ENCODE assay signal across 8 mouse cellular contexts in genomic region chr2:10101180-10101579, GRCm38 (mm10). TPM values are rescaled to one million over a fixed set of nuclear protein-coding genes. Genes with fewer than 3 reads are reported as not detected.
A peak's percentile ranks its signal among the peaks of the same experiment; 100 is the strongest.
DNase-seq lines count a peak whose midpoint lies in the region; ATAC-seq and TF ChIP-seq lines count a peak whose summit lies in the region.
"Had no signal": no experiment of that assay in that cellular context is flagged by ENCODE, and none has a peak within 500 bp of the region (broad histone marks: within the 10 kb centered on the region; RNA-seq: fewer than 3 reads in every experiment).

No protein-coding gene starts in this region.

- no peak overlapping the region for H3K27ac ChIP-seq in spleen, adult 2 months (ENCODE audit: insufficient read depth, low read length)
- H3K27ac ChIP-seq in forebrain, postnatal 0 days (ENCODE audit: low read depth, low read length) = no peak overlapping the region
- H3K27ac ChIP-seq in liver, postnatal 0 days (ENCODE audit: low read depth) = peak overlapping the region; percentile 26; the same call in 1 of the 2 replicates
- H3K27ac ChIP-seq: neural tube, embryonic 12.5 days had no signal

- no peak overlapping the region for H3K4me3 ChIP-seq in spleen, adult 2 months (ENCODE audit: extremely low read depth, insufficient read depth, insufficient read length)
- no peak overlapping the region for H3K4me3 ChIP-seq in forebrain, postnatal 0 days (ENCODE audit: low read depth, low read length)
- H3K4me3 ChIP-seq in liver, postnatal 0 days (ENCODE audit: low read depth, low read length) = no peak overlapping the region
- H3K4me3 ChIP-seq: neural tube, embryonic 12.5 days had no signal

- TF ChIP-seq POLR2A in spleen, adult 2 months (IDR thresholded peaks at IDR 0.05; ENCODE audit: low read depth, low read length) = no peak

- 24% methylated on average over 6 of the region's 6 CpGs for WGBS in spleen, adult 2 months
- 38% methylated on average over 6 of the region's 6 CpGs for WGBS in forebrain, postnatal 0 days
- WGBS in liver, postnatal 0 days (ENCODE audit: insufficient replicate concordance) = 18% methylated on average over 6 of the region's 6 CpGs

- H3K9me3 ChIP-seq in forebrain, postnatal 0 days (ENCODE audit: low read length) = no peaks in the 10 kb centered on the region
- no peaks in the 10 kb centered on the region for H3K9me3 ChIP-seq in liver, postnatal 0 days (ENCODE audit: low read length)
- H3K9me3 ChIP-seq: neural tube, embryonic 12.5 days had no signal

- TF ChIP-seq EP300 in liver, postnatal 0 days (IDR thresholded peaks at IDR 0.05; ENCODE audit: low read depth) = no peak

- no peak overlapping the region for H3K4me2 ChIP-seq in forebrain, postnatal 0 days (ENCODE audit: low read depth)
- H3K4me2 ChIP-seq in liver, postnatal 0 days (ENCODE audit: low read depth, low read length) = no peak overlapping the region
- H3K4me2 ChIP-seq: neural tube, embryonic 12.5 days had no signal

- ATAC-seq in forebrain, postnatal 0 days = no peak
- no peak; the same call in 1 of the 2 replicates for ATAC-seq in liver, postnatal 0 days
- peak; percentile 71 for ATAC-seq in neutrophil, adult 5-6 weeks (ENCODE audit: extremely low read depth, insufficient number of reproducible peaks, low FRiP score, poor library complexity, severe bottlenecking)

- H3K4me1 ChIP-seq in spleen, adult 2 months (ENCODE audit: control insufficient read depth, insufficient read depth, insufficient read length) = no peaks in the 10 kb centered on the region
- no peaks in the 10 kb centered on the region for H3K4me1 ChIP-seq in forebrain, postnatal 0 days (ENCODE audit: insufficient read depth)
- peaks cover 10% of the 10 kb centered on the region for H3K4me1 ChIP-seq in liver, postnatal 0 days (ENCODE audit: insufficient read depth)
- H3K4me1 ChIP-seq: neural tube, embryonic 12.5 days had no signal

- H3K9ac ChIP-seq in forebrain, postnatal 0 days = no peak overlapping the region
- H3K9ac ChIP-seq in liver, postnatal 0 days (replicated peaks) = no peak overlapping the region
- H3K9ac ChIP-seq: neural tube, embryonic 12.5 days had no signal

- no peaks in the 10 kb centered on the region for H3K36me3 ChIP-seq in spleen, adult 2 months (ENCODE audit: control insufficient read depth, insufficient read depth, low read length)
- no peaks in the 10 kb centered on the region for H3K36me3 ChIP-seq in forebrain, postnatal 0 days (ENCODE audit: insufficient read depth)
- H3K36me3 ChIP-seq in liver, postnatal 0 days (replicated peaks; ENCODE audit: insufficient read depth, low read length) = peaks cover 24% of the 10 kb centered on the region
- H3K36me3 ChIP-seq: neural tube, embryonic 12.5 days had no signal

- peak in 1 of 2 experiments; percentile 29 for DNase-seq in spleen, adult 2 months (ENCODE audit: low read depth in 1 of 2, low spot score in 2 of 2)
- no peak for DNase-seq in spleen, postnatal 4 days (ENCODE audit: low spot score in 2 of 2)
- peak; percentile 62 for DNase-seq in adipocyte (ENCODE audit: low spot score)
- DNase-seq in forebrain, postnatal 0 days = peak; percentile 68
- DNase-seq in kidney, adult 9 months = peak; percentile 66
- no peak for DNase-seq in liver, postnatal 0 days

- TF ChIP-seq CTCF in spleen, adult 2 months (IDR thresholded peaks at IDR 0.05; ENCODE audit: extremely low read depth, insufficient read depth, insufficient read length, insufficient replicate concordance) = peak; percentile 63; the same call in 1 of the 2 replicates
- peak; percentile 91 for TF ChIP-seq CTCF in forebrain, postnatal 0 days (IDR thresholded peaks at IDR 0.05; ENCODE audit: low read depth)
- TF ChIP-seq CTCF in liver, postnatal 0 days (IDR thresholded peaks at IDR 0.05; ENCODE audit: low read depth) = peak; percentile 83

- H3K27me3 ChIP-seq in spleen, adult 2 months (ENCODE audit: control insufficient read depth, insufficient read depth, low read length) = no peaks in the 10 kb centered on the region
- H3K27me3 ChIP-seq in forebrain, postnatal 0 days (ENCODE audit: insufficient read depth, low read length) = no peaks in the 10 kb centered on the region
- no peaks in the 10 kb centered on the region for H3K27me3 ChIP-seq in liver, postnatal 0 days (ENCODE audit: insufficient read depth, low read length)
- H3K27me3 ChIP-seq: neural tube, embryonic 12.5 days had no signal

RNA-seq across cellular contexts. Expression of gene Kin, which starts 20.8 kb away (rescaled TPM):
- 2.2 and 2.7 TPM in 2 replicates for polyA plus RNA-seq in spleen, adult 2 months (2012; rRNA removed)
- 14.6 and 17.9 TPM in 2 replicates for total RNA-seq in forebrain, postnatal 0 days (2014; rRNA removed)
- 14.1 and 17.5 TPM in 2 replicates for polyA plus RNA-seq in forebrain, postnatal 0 days (2015; fragmentation: Nextera tagmentation; extraction: Ambion mirVana)
- polyA plus RNA-seq in liver, postnatal 0 days (2015; fragmentation: Nextera tagmentation; extraction: Ambion mirVana) = 16.1 and 16.2 TPM in 2 replicates
- total RNA-seq in neutrophil, adult 5-6 weeks (2017) = 53.8 and 66.2 TPM in 2 replicates

RNA-seq across cellular contexts. Expression of gene Atp5c1, which starts 20.9 kb away (rescaled TPM):
- polyA plus RNA-seq in spleen, adult 2 months (2012; rRNA removed) = 107 and 116 TPM in 2 replicates
- 519 and 627 TPM in 2 replicates for total RNA-seq in forebrain, postnatal 0 days (2014; rRNA removed)
- 663 and 775 TPM in 2 replicates for polyA plus RNA-seq in forebrain, postnatal 0 days (2015; fragmentation: Nextera tagmentation; extraction: Ambion mirVana)
- 439 and 445 TPM in 2 replicates for polyA plus RNA-seq in liver, postnatal 0 days (2015; fragmentation: Nextera tagmentation; extraction: Ambion mirVana)
- 196 and 203 TPM in 2 replicates for total RNA-seq in neutrophil, adult 5-6 weeks (2017)

RNA-seq across cellular contexts. Expression of gene Itih2, which starts 30.0 kb away (rescaled TPM):
- polyA plus RNA-seq in spleen, adult 2 months (2012; rRNA removed) = 0.14 and 0.19 TPM in 2 replicates
- total RNA-seq in forebrain, postnatal 0 days (2014; rRNA removed) = 8.8 and 9.1 TPM in 2 replicates
- 3.5 and 4.4 TPM in 2 replicates for polyA plus RNA-seq in forebrain, postnatal 0 days (2015; fragmentation: Nextera tagmentation; extraction: Ambion mirVana)
- 527 and 547 TPM in 2 replicates for polyA plus RNA-seq in liver, postnatal 0 days (2015; fragmentation: Nextera tagmentation; extraction: Ambion mirVana)
- not detected in 2 replicates for total RNA-seq in neutrophil, adult 5-6 weeks (2017)

RNA-seq across cellular contexts. Expression of gene Itih5, which starts 52.2 kb away (rescaled TPM):
- polyA plus RNA-seq in spleen, adult 2 months (2012; rRNA removed) = 2.1 and 2.2 TPM in 2 replicates
- 10.6 and 15.7 TPM in 2 replicates for total RNA-seq in forebrain, postnatal 0 days (2014; rRNA removed)
- polyA plus RNA-seq in forebrain, postnatal 0 days (2015; fragmentation: Nextera tagmentation; extraction: Ambion mirVana) = 4.9 and 7.3 TPM in 2 replicates
- 2.8 and 3.2 TPM in 2 replicates for polyA plus RNA-seq in liver, postnatal 0 days (2015; fragmentation: Nextera tagmentation; extraction: Ambion mirVana)
- 6.1 and 6.9 TPM in 2 replicates for total RNA-seq in neutrophil, adult 5-6 weeks (2017)

RNA-seq across cellular contexts. Expression of gene Taf3, which starts 52.8 kb away (rescaled TPM):
- 6.6 and 8.2 TPM in 2 replicates for polyA plus RNA-seq in spleen, adult 2 months (2012; rRNA removed)
- 3.5 and 4.1 TPM in 2 replicates for total RNA-seq in forebrain, postnatal 0 days (2014; rRNA removed)
- 6.2 and 9.6 TPM in 2 replicates for polyA plus RNA-seq in forebrain, postnatal 0 days (2015; fragmentation: Nextera tagmentation; extraction: Ambion mirVana)
- 3.9 and 5.7 TPM in 2 replicates for polyA plus RNA-seq in liver, postnatal 0 days (2015; fragmentation: Nextera tagmentation; extraction: Ambion mirVana)
- total RNA-seq in neutrophil, adult 5-6 weeks (2017) = 9.9 and 10.2 TPM in 2 replicates

Comparison
In these comparisons a context has a peak if more than half of its experiments do, and no peak if none do; other contexts are left out.
1. DNase-seq: peak in adipocyte (single experiment), forebrain, postnatal 0 days (single experiment) and kidney, adult 9 months (single experiment); none in spleen, postnatal 4 days (0 of 2) and liver, postnatal 0 days (single experiment).
2. RNA of gene Itih2, which starts 30.0 kb away (polyA plus RNA-seq): 527 to 547 TPM in liver, postnatal 0 days; 3.5 to 4.4 TPM in forebrain, postnatal 0 days and 0.14 to 0.19 TPM in spleen, adult 2 months; every median in the first group is over 10 times any median in the second.
3. Peak in every context shown above with its lines, with median percentiles within 50 percentile points of each other: CTCF ChIP-seq.